Mouse (Mus musculus) intestine, postnatal 0 days (tissue): Measurements from ENCODE around the gene Fgfr2. TPM values are rescaled to one million over a fixed set of nuclear protein-coding genes. Genes with fewer than 3 reads are reported as not detected.

Experiments used
- ATAC-seq: fragments of 200-750 bp; cut with Nextera tagmentation; 2 replicates; pipeline ENCODE4 v1.8.0; 2017; ENCODE audit warnings: mild to moderate bottlenecking, moderate TSS enrichment, moderate library complexity
- H3K27ac ChIP-seq: fragments of 300-500 bp; sonication (generic); 2 replicates; pipeline ENCODE4 v1.5.1; 2014; ENCODE audit warnings: mild to moderate bottlenecking, low read depth, low read length, moderate library complexity
- H3K27me3 ChIP-seq: fragments of 300-500 bp; sonication (generic); replicated peaks from 2 replicates; pipeline ENCODE4 v1.6.1; 2014; ENCODE audit warnings: low read length, mixed read lengths; ENCODE audit not compliant: control insufficient read depth, insufficient read depth
- H3K36me3 ChIP-seq: fragments of 300-500 bp; sonication (generic); 2 replicates; pipeline ENCODE4 v1.6.1; 2014; ENCODE audit warnings: mild to moderate bottlenecking, moderate library complexity; ENCODE audit not compliant: control insufficient read depth, insufficient read depth
- H3K4me1 ChIP-seq: fragments of 300-500 bp; sonication (generic); replicated peaks from 2 replicates; pipeline ENCODE4 v1.6.1; 2014; ENCODE audit warnings: antibody characterized with exemption, low read length, mixed read lengths; ENCODE audit not compliant: control insufficient read depth, insufficient read depth
- H3K4me2 ChIP-seq: fragments of 300-500 bp; sonication (generic); replicated peaks from 2 replicates; pipeline ENCODE4 v1.6.1; 2014; ENCODE audit warnings: low read depth, mild to moderate bottlenecking, moderate library complexity
- H3K4me3 ChIP-seq: fragments of 300-500 bp; sonication (generic); 2 replicates; pipeline ENCODE4 v1.5.1; 2014; ENCODE audit warnings: low read depth, low read length
- H3K9ac ChIP-seq: fragments of 300-500 bp; sonication (generic); 2 replicates; pipeline ENCODE4 v1.6.1; 2014; ENCODE audit warnings: mild to moderate bottlenecking, low read depth, low read length
- H3K9me3 ChIP-seq: fragments of 300-500 bp; sonication (generic); 2 replicates; pipeline ENCODE4 v1.6.1; 2016; ENCODE audit warnings: mixed run types; ENCODE audit not compliant: control insufficient read depth
- CTCF ChIP-seq: sonication (generic); IDR thresholded peaks from 2 replicates; pipeline ENCODE4 v1.5.1; 2016; ENCODE audit warnings: low read depth, mild to moderate bottlenecking, control low read depth, antibody characterized with exemption, moderate library complexity
- WGBS: fragments of 180-500 bp; shearing (Covaris S2); extraction: QIAGEN DNeasy Blood & Tissue Kit; methylation state at CpG from one replicate; pipeline ENCODE4 v1.1.7; 2014; 5-methylcytosine and 5-hydroxymethylcytosine counted together
- polyA plus RNA-seq: library from polyadenylated mRNA; unstranded; fragments of >200 nt; fragmentation: Nextera tagmentation; extraction: Ambion mirVana; gene quantifications from 2 replicates; pipeline ENCODE4 v1.2.1, GENCODE M21; 2015

Fgfr2 gene
- polyA plus RNA-seq, 1 experiment from 2014 or later, result 29.5 TPM

- H3K9ac ChIP-seq, result no peak overlapping the region
- H3K4me1 ChIP-seq, result no peaks in the 10 kb centered on the region
- H3K4me2 ChIP-seq, result no peak overlapping the region
- H3K27ac ChIP-seq, result no peak overlapping the region
- no peaks in the 10 kb centered on the region for H3K27me3 ChIP-seq
- no peak overlapping the region for H3K4me3 ChIP-seq
- WGBS, result 75% methylated on average over 3 of the region's 3 CpGs
- no peak for ATAC-seq
- no peaks in the 10 kb centered on the region for H3K36me3 ChIP-seq
- TF ChIP-seq CTCF, result no peak
- no peaks in the 10 kb centered on the region for H3K9me3 ChIP-seq
These were observed 1658.0 kb downstream of the Fgfr2 start for GRCm38 (mm10) chr7:131465117-131465601.

- TF ChIP-seq CTCF, result no peak
- H3K9me3 ChIP-seq, result no peaks in the 10 kb centered on the region
- no peak for ATAC-seq
- H3K4me1 ChIP-seq, result no peaks in the 10 kb centered on the region
- H3K36me3 ChIP-seq, result no peaks in the 10 kb centered on the region
- 73% methylated on average over 5 of the region's 5 CpGs for WGBS
- H3K9ac ChIP-seq, result no peak overlapping the region
- no peak overlapping the region for H3K27ac ChIP-seq
- H3K27me3 ChIP-seq, result no peaks in the 10 kb centered on the region
- H3K4me2 ChIP-seq, result no peak overlapping the region
- H3K4me3 ChIP-seq, result no peak overlapping the region
These were observed 1666.4 kb downstream of the Fgfr2 start for GRCm38 (mm10) chr7:131456714-131457113.

- no peak for TF ChIP-seq CTCF
- WGBS, result 40% methylated on average over 3 of the region's 3 CpGs
- ATAC-seq, result peak; percentile 69
- Histone ChIP-seq H3K27ac (no peak overlapping the region), H3K9ac (no peak overlapping the region), H3K27me3 (no peaks in the 10 kb centered on the region), H3K4me1 (no peaks in the 10 kb centered on the region), H3K9me3 (no peaks in the 10 kb centered on the region), H3K4me2 (no peak overlapping the region), H3K36me3 (peaks cover 3% of the 10 kb centered on the region; the same call in 1 of the 2 replicates), H3K4me3 (no peak overlapping the region)
These were observed 1686.1 kb downstream of the Fgfr2 start for GRCm38 (mm10) chr7:131437051-131437450.

GRCm38 (mm10) chr7:131434276-131434675, 1688.9 kb downstream of the Fgfr2 start:
- Histone ChIP-seq H3K27me3 (no peaks in the 10 kb centered on the region), H3K9me3 (no peaks in the 10 kb centered on the region), H3K27ac (no peak overlapping the region), H3K4me1 (no peaks in the 10 kb centered on the region), H3K4me2 (no peak overlapping the region), H3K36me3 (peaks cover 10% of the 10 kb centered on the region), H3K4me3 (no peak overlapping the region), H3K9ac (no peak overlapping the region)
- 90% methylated on average over 1 of the region's 1 CpGs for WGBS
- ATAC-seq, result no peak
- TF ChIP-seq CTCF, result peak; percentile 24; the same call in 1 of the 2 replicates

- ATAC-seq, result no peak
- 21% methylated on average over 1 of the region's 1 CpGs for WGBS
- Histone ChIP-seq H3K9me3 (no peaks in the 10 kb centered on the region), H3K36me3 (peaks cover 13% of the 10 kb centered on the region), H3K27me3 (no peaks in the 10 kb centered on the region), H3K9ac (no peak overlapping the region), H3K4me1 (no peaks in the 10 kb centered on the region), H3K27ac (no peak overlapping the region), H3K4me3 (no peak overlapping the region), H3K4me2 (no peak overlapping the region)
- peak; percentile 73 for TF ChIP-seq CTCF
These were observed 1690.9 kb downstream of the Fgfr2 start for GRCm38 (mm10) chr7:131432244-131432643.

- no peak for ATAC-seq
- no peaks in the 10 kb centered on the region for H3K4me1 ChIP-seq
- H3K27me3 ChIP-seq, result no peaks in the 10 kb centered on the region
- H3K9ac ChIP-seq, result no peak overlapping the region
- no peak overlapping the region for H3K27ac ChIP-seq
- H3K36me3 ChIP-seq, result peaks cover 19% of the 10 kb centered on the region
- H3K9me3 ChIP-seq, result no peaks in the 10 kb centered on the region
- H3K4me3 ChIP-seq, result no peak overlapping the region
- no peak for TF ChIP-seq CTCF
- 88% methylated on average over 5 of the region's 5 CpGs for WGBS
- no peak overlapping the region for H3K4me2 ChIP-seq
These were observed 1695.8 kb downstream of the Fgfr2 start for GRCm38 (mm10) chr7:131427331-131427730.

- no peak for ATAC-seq
- TF ChIP-seq CTCF, result no peak
- peaks cover 11% of the 10 kb centered on the region; the same call in 1 of the 2 replicates for H3K36me3 ChIP-seq
These were observed 1698.2 kb downstream of the Fgfr2 start for GRCm38 (mm10) chr7:131424912-131425311.

More at GRCm38 (mm10) chr7:131424912-131425311, 1698.2 kb downstream of the Fgfr2 start:
- H3K9me3 ChIP-seq, result no peaks in the 10 kb centered on the region
- no peaks in the 10 kb centered on the region for H3K27me3 ChIP-seq
- H3K4me1 ChIP-seq, result no peaks in the 10 kb centered on the region
- no peak overlapping the region for H3K4me3 ChIP-seq
- no peak overlapping the region for H3K27ac ChIP-seq
- 75% methylated on average over 2 of the region's 2 CpGs for WGBS
- no peak overlapping the region for H3K4me2 ChIP-seq
- no peak overlapping the region for H3K9ac ChIP-seq
